Mouse (Mus musculus) B cell, adult 67 days (primary cell): ENCODE data around the gene Rtn4rl2. TPM values are rescaled to one million over a fixed set of nuclear protein-coding genes. Genes with fewer than 3 reads are reported as not detected.

ENCODE experiments used
- total RNA-seq, 2 experiments: library from RNA; stranded (reverse); gene quantifications; 4 replicates each; pipeline ENCODE4 v1.2.4; 2023

Rtn4rl2 gene
- under 1 TPM in 1 of 2 experiments, not detected in 1; 0.55 TPM for total RNA-seq

GRCm38 (mm10) chr2:84886234-84886731 lies at the start of gene Rtn4rl2:
TSS of gene Rtn4rl2 (minus strand) at chr2:84886710.

DNA sequence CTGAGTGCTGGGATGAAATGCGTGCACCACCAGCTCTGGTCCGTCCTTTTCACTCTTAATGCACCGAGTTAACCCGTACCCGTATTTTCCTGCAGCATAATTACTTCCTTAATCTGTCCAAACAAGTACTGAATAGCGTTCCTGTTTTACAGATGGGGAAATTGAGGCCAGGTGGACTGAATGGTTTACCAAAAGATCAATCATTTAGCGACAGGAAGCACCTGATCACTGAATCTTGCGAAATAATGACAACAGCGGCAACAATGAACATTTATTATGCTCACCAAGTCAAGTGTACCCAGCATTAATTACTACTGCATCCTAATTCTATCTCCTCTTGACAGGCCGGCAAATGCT lies 47.9 kb downstream of the Rtn4rl2 start, which contains the start of gene Slc43a1:
Gene Slc43a1, plus strand, starts transcription at position 258 of the 357 bp plus-strand sequence.

GRCm38 (mm10) chr2:84826488-84827282 lies 59.8 kb downstream of the Rtn4rl2 start, which contains the start of gene Timm10:
TSS of gene Timm10 (plus strand) at chr2:84826997.

GRCm38 (mm10) chr2:84822552-84822951 lies 64.0 kb downstream of the Rtn4rl2 start, which contains the start of gene Smtnl1:
TSS of gene Smtnl1 (minus strand) at chr2:84822652.

Other genes with a start within 250 kb of the Rtn4rl2 start
- 1 to 10 TPM; 3.5 to 4.8 TPM for gene Ctnnd1, start 235.9 kb downstream of the Rtn4rl2 start, total RNA-seq
- not detected for gene Btbd18, start 227.6 kb downstream of the Rtn4rl2 start, total RNA-seq
- gene Selenoh, start 215.9 kb downstream of the Rtn4rl2 start, total RNA-seq: 10 to 100 TPM; 41.3 to 53.3 TPM
- not detected for gene Gm28635, start 208.7 kb downstream of the Rtn4rl2 start, total RNA-seq
- 10 to 100 TPM; 19.3 to 19.8 TPM for gene Med19, start 208.3 kb downstream of the Rtn4rl2 start, total RNA-seq
- gene Tmx2, start 207.6 kb downstream of the Rtn4rl2 start, total RNA-seq: 10 to 100 TPM; 46.0 to 47.6 TPM
- gene Zdhhc5, start 171.5 kb downstream of the Rtn4rl2 start, total RNA-seq: 10 to 100 TPM; 58.9 to 60.5 TPM
- 10 to 100 TPM; 23.8 to 30.5 TPM for gene Clp1, start 159.4 kb downstream of the Rtn4rl2 start, total RNA-seq
- not detected for gene Ypel4, start 152.7 kb downstream of the Rtn4rl2 start, total RNA-seq
- not detected for gene Gm19426, start 143.1 kb downstream of the Rtn4rl2 start, total RNA-seq
- under 1 TPM in 1 of 2 experiments, not detected in 1; 0.29 TPM for gene Serping1, start 111.3 kb downstream of the Rtn4rl2 start, total RNA-seq
- 10 to 100 TPM; 11.8 to 13.3 TPM for gene Ube2l6, start 87.9 kb downstream of the Rtn4rl2 start, total RNA-seq
- gene Smtnl1, start 64.1 kb downstream of the Rtn4rl2 start, total RNA-seq: not detected
- 10 to 100 TPM; 18.6 to 21.9 TPM for gene Timm10, start 59.7 kb downstream of the Rtn4rl2 start, total RNA-seq
- 1 to 10 TPM; 5.4 to 8.1 TPM for gene Slc43a1, start 47.9 kb downstream of the Rtn4rl2 start, total RNA-seq
- 1 to 10 TPM; 5.3 to 7.5 TPM for gene Slc43a3, start 49.9 kb upstream of the Rtn4rl2 start, total RNA-seq
- 1 to 10 TPM in 1 of 2 experiments, not detected in 1; 1.4 TPM for gene Prg2, start 93.8 kb upstream of the Rtn4rl2 start, total RNA-seq
- not detected for gene Prg3, start 101.5 kb upstream of the Rtn4rl2 start, total RNA-seq
- 100 to 1,000 TPM; 164 to 186 TPM for gene Ssrp1, start 150.5 kb upstream of the Rtn4rl2 start, total RNA-seq
- gene P2rx3, start 150.8 kb upstream of the Rtn4rl2 start, total RNA-seq: not detected
- gene Tnks1bp1, start 161.3 kb upstream of the Rtn4rl2 start, total RNA-seq: 10 to 100 TPM; 37.5 to 47.0 TPM
- not detected for gene Aplnr, start 249.5 kb upstream of the Rtn4rl2 start, total RNA-seq